Mouse (Mus musculus): ENCODE results near the gene Zc3hc1. TPM values are rescaled to one million over a fixed set of nuclear protein-coding genes. Genes with fewer than 3 reads are reported as not detected.
"Not testable (repeated sequence)": the region's sequence is repeated elsewhere in the genome, so short reads cannot be mapped to it uniquely, and the experiment has no call there.

Zc3hc1 gene
- total RNA-seq (2015) (17.3 and 18.3 TPM in 2 replicates), total RNA-seq (2017) (21.5 and 24.8 TPM in 2 replicates)

DNA sequence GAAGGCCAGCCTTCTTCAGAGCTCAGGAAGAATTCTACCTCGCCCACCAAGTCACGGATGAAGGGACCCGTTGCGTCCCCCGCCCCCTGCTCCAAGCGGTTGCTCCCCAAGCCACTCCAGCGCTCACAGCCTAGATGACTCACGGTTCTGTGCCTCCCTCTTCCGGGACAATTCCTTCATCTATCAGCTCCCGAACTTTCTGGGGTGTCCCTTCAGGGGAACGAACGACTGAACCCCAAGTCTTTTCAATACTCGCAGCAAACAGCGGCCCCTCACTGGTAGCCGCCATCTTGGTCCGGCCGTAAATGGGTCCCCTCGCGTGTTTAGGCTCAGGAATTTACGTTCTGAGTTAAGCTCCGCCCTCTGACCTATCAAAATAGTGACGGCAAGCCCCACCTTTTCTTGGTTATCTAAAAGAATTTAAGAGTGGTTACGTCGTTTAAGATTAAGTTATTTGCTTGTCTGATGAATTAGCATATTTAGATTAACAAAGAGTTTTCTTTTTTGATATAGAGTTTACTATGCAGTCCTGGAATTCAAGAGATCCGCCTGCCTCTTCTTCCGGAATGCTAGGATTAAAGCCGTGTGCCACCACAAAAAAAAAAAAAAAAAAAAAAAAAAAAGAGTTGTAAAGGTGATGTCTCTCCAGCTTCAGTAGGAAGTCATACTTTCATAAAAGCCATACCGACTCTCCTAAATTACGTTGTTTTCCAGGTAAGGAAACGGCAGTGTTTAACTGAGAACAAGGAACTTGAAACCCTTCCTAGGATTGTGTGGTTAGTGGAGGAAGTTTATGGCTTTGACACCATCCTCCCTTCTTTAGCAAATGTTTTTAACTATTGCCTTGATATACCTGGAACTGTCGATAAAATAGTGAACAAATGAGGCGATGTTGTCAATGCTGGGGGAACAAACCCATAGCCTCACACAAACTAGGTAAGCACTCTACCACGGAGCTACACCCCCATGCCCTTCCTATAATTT is at the start of gene Zc3hc1:
Gene Zc3hc1, minus strand, starts transcription at position 315 of the 984 bp plus-strand sequence.
- ATAC-seq (ENCODE audit: poor library complexity, severe bottlenecking), result peak; percentile 100

GRCm38 (mm10) chr6:30439576-30439975 is 48.7 kb upstream of the Zc3hc1 start:
- ATAC-seq (ENCODE audit: poor library complexity, severe bottlenecking), result no peak

DNA sequence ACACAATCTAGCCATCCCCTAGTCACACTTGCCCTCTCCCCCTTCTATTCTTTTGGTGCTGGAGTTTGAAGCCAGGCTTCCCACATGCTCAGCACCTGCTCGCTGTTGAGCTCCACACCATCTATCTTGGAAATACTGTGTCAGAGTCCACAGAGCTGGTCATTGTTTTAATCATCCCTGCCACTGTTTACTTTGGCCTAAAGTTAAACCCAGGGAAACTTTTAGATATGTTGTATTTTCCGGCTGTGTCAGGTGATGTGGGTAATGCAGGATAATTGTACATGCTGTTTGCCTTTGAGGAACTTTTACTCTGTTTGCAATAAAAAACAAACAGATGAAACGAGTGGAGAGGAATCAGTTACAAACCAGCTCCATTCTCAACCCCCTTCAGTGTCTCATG is 46.2 kb upstream of the Zc3hc1 start:
- no peak for ATAC-seq (ENCODE audit: poor library complexity, severe bottlenecking)

GRCm38 (mm10) chr6:30436476-30436875 is 45.6 kb upstream of the Zc3hc1 start:
- no peak for ATAC-seq (ENCODE audit: poor library complexity, severe bottlenecking)

- no peak for ATAC-seq (ENCODE audit: poor library complexity, severe bottlenecking)
Observed at GRCm38 (mm10) chr6:30432461-30433192, 41.8 kb upstream of the Zc3hc1 start.

- ATAC-seq (ENCODE audit: poor library complexity, severe bottlenecking), result no peak
Observed at GRCm38 (mm10) chr6:30416801-30417200, 26.0 kb upstream of the Zc3hc1 start.

GRCm38 (mm10) chr6:30416126-30416525 is 25.3 kb upstream of the Zc3hc1 start:
- ATAC-seq (ENCODE audit: poor library complexity, severe bottlenecking), result no peak

GRCm38 (mm10) chr6:30411311-30411710 is 20.5 kb upstream of the Zc3hc1 start:
- no peak for ATAC-seq (ENCODE audit: poor library complexity, severe bottlenecking)

- ATAC-seq (ENCODE audit: poor library complexity, severe bottlenecking), result no peak
Observed at GRCm38 (mm10) chr6:30409399-30410093, 18.7 kb upstream of the Zc3hc1 start.

GRCm38 (mm10) chr6:30408276-30408675 is 17.4 kb upstream of the Zc3hc1 start:
- ATAC-seq (ENCODE audit: poor library complexity, severe bottlenecking), result no peak

GRCm38 (mm10) chr6:30404671-30405070 is 13.8 kb upstream of the Zc3hc1 start:
- no peak for ATAC-seq (ENCODE audit: poor library complexity, severe bottlenecking)

DNA sequence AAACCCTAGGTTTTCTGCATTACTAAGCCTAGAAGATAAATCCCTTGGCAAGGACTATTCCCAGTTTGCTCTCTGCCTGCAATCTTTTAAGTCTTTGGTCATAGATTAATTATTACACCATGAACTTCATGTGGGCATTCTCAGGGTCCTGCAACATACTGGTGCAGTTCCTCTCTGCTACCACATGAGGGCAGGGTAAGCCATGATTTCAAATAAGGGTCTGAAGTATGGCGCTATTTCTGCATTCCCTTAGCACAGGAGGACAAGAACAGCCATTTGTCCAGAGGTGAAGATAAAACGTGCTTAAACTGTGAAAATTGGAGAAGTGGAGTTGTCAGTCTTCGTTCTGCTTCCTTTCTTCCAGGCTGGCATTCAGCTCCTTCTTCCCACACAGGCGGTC is 12.6 kb upstream of the Zc3hc1 start:
- ATAC-seq (ENCODE audit: poor library complexity, severe bottlenecking), result peak; percentile 60

- peak; percentile 29 for ATAC-seq (ENCODE audit: poor library complexity, severe bottlenecking)
Observed at GRCm38 (mm10) chr6:30402091-30402491, 11.3 kb upstream of the Zc3hc1 start.

DNA sequence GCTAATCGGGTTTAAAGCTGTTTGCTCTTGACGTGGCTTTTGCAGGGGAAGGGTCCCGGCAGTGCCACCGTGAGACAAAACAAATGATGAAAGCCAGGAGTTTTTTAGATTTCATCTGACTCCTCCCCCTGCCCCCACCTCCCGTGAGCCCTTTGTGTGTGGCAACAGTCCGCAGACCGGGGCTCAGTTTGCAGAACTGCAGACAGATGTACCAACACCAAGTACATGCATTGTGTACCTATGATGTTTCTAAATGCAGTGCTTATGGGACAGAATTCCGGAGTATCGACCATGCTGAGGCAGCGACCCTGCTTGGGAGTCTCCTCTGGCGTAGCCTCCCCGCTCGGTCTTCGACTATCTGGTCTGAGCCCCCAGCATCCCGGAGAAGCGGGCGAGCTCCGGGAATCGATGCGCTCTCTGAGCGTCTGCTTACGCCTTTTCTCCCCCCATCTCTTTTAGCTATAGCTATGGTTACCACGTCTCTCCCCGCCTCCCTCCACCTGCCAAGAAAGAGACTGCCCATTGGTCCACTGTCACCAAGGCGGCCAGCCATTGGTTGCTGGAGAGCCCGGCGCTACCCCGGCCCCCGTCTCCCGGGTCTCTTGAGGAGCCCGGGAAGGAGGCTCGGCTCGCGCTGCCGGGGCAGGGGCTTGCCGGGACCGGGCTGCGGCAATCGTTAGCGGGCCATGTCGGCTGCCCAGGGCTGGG is 10.6 kb upstream of the Zc3hc1 start, which contains the start of gene Klhdc10:
Gene Klhdc10, plus strand, starts transcription at position 561 of the 708 bp plus-strand sequence.
- peak; percentile 94 for ATAC-seq (ENCODE audit: poor library complexity, severe bottlenecking)

GRCm38 (mm10) chr6:30400716-30401115 is 9.9 kb upstream of the Zc3hc1 start:
- no peak for ATAC-seq (ENCODE audit: poor library complexity, severe bottlenecking)

DNA sequence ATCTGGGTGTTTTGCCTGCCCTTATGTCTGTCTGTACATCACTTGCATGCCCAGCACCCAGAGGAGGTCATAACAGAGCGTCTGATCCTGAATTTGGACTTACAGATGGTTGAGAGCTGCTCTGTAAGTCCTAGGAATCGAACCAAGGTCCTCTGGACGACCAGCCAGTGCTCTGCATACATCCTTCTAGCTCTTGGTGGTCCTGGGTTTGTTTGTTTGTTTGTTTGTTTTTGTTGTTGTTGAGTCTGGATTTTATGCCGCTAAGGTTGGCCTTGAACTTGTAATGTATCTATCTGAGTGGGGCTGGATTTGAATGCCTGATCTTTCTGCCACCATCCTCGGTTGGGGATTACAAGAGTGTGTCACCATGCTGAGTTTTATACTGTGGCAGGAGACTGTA is 9.3 kb upstream of the Zc3hc1 start:
- ATAC-seq (ENCODE audit: poor library complexity, severe bottlenecking), result no peak

DNA sequence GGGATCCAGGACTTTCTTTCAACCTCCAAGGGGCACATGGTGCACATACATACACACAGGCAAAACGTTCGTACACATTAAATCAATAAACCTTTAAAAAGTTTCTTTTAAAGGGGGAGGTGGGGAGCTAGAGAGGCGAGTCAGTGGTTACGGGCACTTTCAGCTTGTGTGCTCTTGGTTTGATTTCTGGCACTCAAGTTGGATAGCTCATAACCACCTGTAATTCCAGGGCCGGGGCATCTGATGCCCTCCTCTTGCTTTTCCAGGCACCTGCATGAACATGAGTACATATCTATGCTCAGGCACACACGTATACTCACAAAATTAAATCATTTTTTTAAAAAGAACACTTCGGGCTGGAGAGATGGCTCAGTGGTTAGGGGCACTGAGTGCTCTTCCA is 1.2 kb upstream of the Zc3hc1 start:
- no peak for ATAC-seq (ENCODE audit: poor library complexity, severe bottlenecking)

GRCm38 (mm10) chr6:30390271-30390670 is 557 bp downstream of the Zc3hc1 start:
- ATAC-seq (ENCODE audit: poor library complexity, severe bottlenecking), result not testable (repeated sequence)

DNA sequence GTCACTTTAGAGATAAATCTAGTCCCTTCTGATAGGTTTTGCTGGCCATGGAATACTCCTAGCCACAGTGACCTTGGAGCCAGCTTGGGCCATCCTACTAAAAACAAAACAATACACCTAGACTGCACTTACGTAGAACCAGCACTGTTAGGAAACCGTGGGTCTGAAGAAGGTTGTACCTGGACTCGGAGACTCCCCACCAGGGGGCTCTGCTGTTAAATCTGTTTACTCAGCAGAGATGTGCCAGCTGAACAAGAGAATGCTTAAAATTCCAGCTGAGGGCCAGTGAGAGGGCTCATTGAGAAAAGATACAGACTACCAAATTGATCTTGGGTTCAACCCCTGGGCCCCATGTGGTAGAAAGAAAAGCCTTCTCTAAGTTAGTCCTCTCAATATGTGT is 9.7 kb downstream of the Zc3hc1 start:
- ATAC-seq (ENCODE audit: poor library complexity, severe bottlenecking), result no peak

- no peak for ATAC-seq (ENCODE audit: poor library complexity, severe bottlenecking)
Observed at GRCm38 (mm10) chr6:30375791-30376190, 15.0 kb downstream of the Zc3hc1 start.
